Mouse (Mus musculus) CD4-positive, CD25-positive, alpha-beta regulatory T cell, adult 2 months (primary cell): Measurements from ENCODE around the gene Csf1.

ENCODE experiments used
- DNase-seq: peaks from one replicate; pipeline ENCODE4 v3.0.0-alpha.2; 2012; ENCODE audit warnings: low read depth, low spot score

The Csf1 gene

DNA sequence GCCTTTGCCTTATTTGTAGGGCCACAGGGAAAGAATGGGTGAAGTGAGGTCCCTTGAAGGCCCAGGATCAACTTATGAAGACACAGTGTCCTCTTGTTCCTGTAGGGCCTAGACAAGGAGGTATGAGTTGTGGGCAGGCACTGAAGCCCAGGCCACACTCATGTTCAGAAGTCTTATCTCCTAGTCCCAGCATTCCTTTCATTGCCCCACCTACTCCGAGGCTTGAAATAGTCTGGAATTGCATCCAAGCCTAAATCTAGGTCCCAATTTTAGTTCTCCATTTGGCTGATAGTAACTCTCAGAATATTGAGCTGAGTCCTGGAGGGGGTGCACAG is 55.9 kb downstream of the Csf1 start:
- no peak for DNase-seq

DNA sequence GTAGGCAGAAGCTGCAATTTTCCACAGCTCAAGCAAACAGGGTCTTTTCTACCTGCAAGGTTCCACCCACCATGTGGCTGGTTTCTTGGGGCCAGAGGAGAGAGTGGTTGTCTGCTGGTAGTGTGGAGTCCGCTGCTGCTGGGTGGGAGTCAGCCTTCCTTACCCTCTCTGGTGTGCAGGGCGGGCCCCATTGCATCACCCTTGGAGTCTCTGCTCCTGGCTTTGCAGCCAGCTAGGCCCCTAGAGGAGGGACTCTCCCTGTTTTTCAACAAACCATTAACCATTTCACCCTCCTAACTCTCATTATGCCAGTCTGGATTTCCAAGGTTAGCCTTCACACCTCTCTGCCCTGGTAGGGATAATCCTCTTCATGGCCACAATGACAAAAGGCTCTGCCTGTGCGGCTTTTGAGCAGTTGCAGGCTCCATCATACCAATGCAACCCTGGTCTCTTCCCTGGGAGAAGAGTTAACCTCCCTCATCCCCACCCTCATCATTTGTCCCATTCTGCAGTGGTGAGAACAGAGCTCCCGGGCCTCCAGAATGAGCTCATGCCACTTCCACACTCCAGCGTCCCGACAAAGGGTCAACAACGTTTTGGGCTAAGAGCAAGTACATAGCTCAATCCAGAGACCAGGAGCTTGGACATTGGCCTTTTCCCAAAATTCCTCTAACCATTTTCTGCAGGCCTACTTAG is 56.4 kb downstream of the Csf1 start:
- DNase-seq = no peak

DNA sequence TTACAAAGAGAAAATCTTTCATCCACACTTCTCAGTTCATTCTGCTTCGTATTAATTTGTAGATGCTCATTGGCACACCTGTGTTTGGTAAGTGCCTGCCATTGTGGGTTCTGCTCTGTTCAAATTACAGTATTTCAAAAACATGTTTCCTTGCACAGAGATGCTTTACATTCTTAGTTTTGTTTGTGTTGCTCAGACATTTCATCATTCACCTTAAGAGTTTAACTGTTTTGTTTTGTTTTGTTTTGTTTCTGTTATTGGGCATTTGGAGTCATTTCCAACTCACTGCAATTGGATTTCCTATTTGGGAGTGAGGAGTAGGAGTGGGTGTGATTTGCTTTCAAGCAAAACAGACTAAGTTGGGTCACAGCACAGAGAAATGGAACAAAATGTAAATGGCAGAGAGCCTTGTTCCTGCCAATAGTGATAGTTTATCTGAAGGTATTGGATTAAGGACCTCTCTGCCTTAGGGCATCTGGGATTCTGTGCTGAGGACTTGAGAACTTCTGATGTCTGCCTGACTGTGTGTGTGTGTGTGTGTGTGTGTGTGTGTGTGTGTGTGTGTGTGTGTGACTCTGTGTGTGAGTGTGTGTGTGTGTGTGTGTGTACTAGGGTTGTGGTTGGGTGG is 58.4 kb downstream of the Csf1 start:
- DNase-seq = no peak

DNA sequence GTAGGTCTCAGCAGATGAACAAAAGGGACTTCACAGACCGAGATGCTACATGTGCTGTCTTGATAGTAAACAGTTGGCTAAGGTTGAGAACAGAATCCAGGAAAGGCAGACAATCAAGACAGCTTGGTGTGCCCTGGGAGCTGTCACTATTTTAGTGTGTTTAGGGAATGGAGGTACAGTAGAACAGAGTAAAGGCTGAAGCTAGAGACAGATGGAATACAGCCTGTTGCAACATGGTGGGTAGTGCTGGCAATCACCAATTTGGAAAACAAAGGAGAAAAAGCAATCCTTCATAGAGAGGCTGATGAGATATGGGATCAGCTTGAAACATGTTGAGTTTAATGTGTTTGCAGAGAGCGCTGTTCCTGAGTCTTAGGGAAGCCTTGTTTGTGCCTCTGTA is 59.6 kb downstream of the Csf1 start:
- DNase-seq = no peak

DNA sequence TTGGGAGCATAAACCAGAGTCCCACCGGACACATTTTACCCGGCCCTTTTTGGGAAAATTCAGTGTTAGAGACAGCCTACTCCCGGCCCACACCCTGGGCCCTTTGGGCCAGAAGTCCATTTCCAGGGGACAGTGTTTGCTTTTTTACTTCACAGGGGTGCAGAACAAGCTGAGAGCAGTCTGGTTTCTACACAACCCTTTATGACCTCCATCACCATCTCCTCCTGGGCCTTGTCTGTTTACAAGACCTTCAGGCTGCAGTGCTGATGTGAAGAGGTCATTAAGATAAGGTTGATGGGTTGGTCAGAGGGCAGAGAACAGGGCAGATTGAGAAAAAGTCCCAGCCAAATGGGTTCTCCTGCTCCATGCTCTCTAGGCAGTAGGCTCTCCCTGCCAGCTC is 63.4 kb downstream of the Csf1 start:
- DNase-seq = no peak

DNA sequence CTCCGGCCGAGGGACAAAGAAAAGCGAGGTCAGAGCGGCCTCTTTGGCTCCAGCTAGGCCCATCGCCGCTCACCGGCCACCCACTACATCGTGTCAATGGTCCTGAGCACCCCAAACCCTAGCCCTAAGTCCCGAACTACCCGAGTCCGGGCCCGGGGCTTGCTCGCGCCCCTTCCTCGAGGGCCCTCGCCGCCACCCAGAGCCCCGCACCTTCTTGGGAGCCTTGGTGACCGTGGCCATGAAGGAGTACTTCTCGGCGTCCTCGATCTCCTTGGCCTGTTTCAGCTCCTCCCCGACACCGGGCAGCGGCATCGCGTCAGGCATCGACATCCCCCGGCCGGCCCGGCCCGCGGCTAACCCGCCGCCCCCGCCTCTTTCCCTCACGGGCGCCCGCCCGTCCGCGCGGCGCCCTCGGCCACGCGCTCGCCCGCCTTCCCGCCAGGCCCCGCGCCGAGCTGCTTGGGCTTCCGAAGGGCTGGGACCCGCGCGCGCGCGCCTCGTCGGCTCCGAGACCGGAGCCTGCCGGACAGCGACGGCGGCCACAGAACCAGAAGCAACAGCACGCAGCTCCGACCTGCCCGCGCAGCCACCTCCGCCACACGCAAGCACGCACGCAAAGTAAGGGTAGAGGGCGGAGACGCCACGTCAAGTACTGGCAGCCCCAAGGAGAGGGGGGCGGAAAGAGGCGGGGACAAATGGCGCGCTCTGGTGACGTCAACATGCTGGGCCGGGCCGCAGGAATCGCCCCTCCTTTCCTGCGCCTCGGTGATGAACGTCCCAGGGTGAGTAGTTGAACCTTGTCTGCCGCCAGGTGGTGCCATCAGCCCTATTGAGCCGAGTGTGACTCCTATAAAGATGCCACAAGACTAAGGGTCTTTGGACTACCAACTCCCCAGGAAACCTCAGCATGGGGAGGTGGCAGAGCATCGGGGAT is 64.1 kb downstream of the Csf1 start, which contains the start of gene Ahcyl1:
TSS of gene Ahcyl1 (minus strand) at position 613 of the 934 bp plus-strand sequence.
- DNase-seq = peak; percentile 99

DNA sequence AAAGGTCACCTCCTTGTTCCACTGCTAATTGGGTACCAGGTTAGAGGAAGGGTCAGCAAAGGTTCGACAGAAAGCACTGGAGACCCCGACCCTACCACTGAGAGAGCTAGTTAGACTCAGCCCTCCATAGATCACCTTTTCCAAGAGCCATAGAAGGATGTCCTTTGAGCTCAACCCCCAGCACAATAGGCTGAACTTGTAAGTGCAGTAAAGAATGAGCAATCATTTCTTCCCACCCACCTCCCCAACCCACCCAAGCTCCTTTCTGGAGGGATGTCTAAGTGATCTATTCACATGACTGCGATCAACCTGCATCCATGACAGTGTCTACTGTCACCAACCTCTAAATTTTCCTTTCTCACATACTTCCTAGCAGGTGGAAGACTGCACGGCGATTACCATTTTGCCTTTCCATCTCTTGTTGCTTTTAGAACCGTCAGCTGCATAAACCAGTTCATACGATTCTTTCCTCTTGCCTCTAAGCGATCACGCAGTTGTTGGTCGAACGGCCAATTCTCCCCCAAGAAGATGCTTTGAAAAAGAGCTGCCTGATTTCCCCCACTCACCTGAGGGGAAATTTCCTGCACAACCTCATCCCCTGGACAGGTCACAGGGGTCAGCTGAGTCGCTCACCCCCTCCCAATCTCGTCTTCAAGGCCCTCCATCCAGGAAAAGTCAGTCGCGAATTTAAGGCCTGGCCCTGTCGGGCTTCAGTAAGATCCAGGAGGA is 64.9 kb downstream of the Csf1 start:
- no peak for DNase-seq

DNA sequence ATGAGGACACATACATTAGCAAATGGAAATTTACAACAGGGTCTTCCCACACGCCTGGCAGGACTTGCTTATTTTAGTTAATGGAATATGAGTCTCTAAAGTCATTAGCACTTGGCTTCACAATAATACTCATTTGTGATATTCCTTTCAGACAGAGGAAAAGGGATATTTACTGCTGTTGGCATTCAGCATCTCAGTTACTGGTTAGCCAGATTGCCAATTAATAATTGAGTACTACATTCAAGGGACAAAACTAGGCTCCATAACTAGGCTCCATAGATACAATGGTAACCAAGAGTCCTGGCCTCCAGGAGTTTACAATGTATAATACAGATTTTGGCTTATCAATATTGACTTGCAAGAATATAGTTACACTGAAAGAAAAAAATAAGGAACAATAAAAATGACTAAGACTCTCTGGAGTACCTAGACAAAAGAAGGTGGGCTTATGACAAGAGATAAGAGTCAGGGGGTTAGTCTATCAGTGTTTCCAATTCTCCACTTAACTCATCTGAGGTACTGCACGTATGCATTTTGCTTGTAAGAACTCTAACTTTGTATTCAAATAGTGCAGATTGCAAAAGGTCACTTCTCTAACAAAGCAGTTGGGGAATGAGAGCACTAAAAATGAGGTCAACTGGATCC is 65.9 kb downstream of the Csf1 start:
- DNase-seq = no peak
